9 mouse cellular contexts compared by ENCODE assay signal in genomic region chr1:185546346-185546745, GRCm38 (mm10).
DNase-seq lines count a peak whose midpoint lies in the region; ATAC-seq and TF ChIP-seq lines count a peak whose summit lies in the region.
"Had no signal": no experiment of that assay in that cellular context is flagged by ENCODE, and none has a peak within 500 bp of the region (broad histone marks: within the 10 kb centered on the region; RNA-seq: fewer than 3 reads in every experiment).

No protein-coding gene starts in this region.

- 0 out of 2 replicates have a peak, but pooled peaks cover 4% of the 10 kb centered on the region for H3K27me3 ChIP-seq in neural tube, embryonic 15.5 days (replicated peaks)
- no peaks in the 10 kb centered on the region for H3K27me3 ChIP-seq in midbrain, postnatal 0 days (ENCODE audit: insufficient read depth, low read length)
- H3K27me3 ChIP-seq: heart, embryonic 15.5 days had no signal

- peak; percentile 3 for DNase-seq in cerebellum, adult 9-11 months
- no peak for DNase-seq in cerebellum, adult 11 months
- DNase-seq in neural tube, embryonic 10.5 days (ENCODE audit: extremely low spot score, low spot score): peak; percentile 24
- peak; percentile 62 for DNase-seq in hindlimb bud, embryonic 11.5 days (ENCODE audit: extremely low spot score, low read depth, low spot score)
- peak; percentile 81 for DNase-seq in midbrain, postnatal 0 days (ENCODE audit: low spot score)
- no peak for DNase-seq in heart, adult 8-10 months (ENCODE audit: low spot score)
- DNase-seq in thymus, postnatal 0 days (ENCODE audit: low spot score): no peak

- H3K27ac ChIP-seq in neural tube, embryonic 15.5 days (replicated peaks): no peak overlapping the region
- H3K27ac ChIP-seq in midbrain, postnatal 0 days (ENCODE audit: low read depth, low read length): no peak overlapping the region
- H3K27ac ChIP-seq: heart, embryonic 15.5 days had no signal

- no peaks in the 10 kb centered on the region for H3K36me3 ChIP-seq in neural tube, embryonic 15.5 days
- no peaks in the 10 kb centered on the region for H3K36me3 ChIP-seq in midbrain, postnatal 0 days (ENCODE audit: insufficient read depth, low read length)
- H3K36me3 ChIP-seq: heart, embryonic 15.5 days had no signal

- no peak overlapping the region for H3K4me2 ChIP-seq in neural tube, embryonic 15.5 days
- H3K4me2 ChIP-seq in midbrain, postnatal 0 days (ENCODE audit: low read depth, low read length, poor library complexity, severe bottlenecking): no peak overlapping the region
- H3K4me2 ChIP-seq: heart, embryonic 15.5 days had no signal

- ATAC-seq in neural tube, embryonic 15.5 days (ENCODE audit: low FRiP score): no peak
- no peak for ATAC-seq in midbrain, postnatal 0 days (ENCODE audit: low FRiP score)

- H3K4me3 ChIP-seq in neural tube, embryonic 15.5 days (replicated peaks): no peak overlapping the region
- no peak overlapping the region for H3K4me3 ChIP-seq in midbrain, postnatal 0 days (ENCODE audit: low read depth, low read length)
- H3K4me3 ChIP-seq: heart, embryonic 15.5 days had no signal

- H3K9ac ChIP-seq in neural tube, embryonic 15.5 days (replicated peaks): no peak overlapping the region
- no peak overlapping the region; the same call in 1 of the 2 replicates for H3K9ac ChIP-seq in midbrain, postnatal 0 days (replicated peaks; ENCODE audit: low read length, poor library complexity, severe bottlenecking)
- H3K9ac ChIP-seq: heart, embryonic 15.5 days had no signal

- peaks cover 5% of the 10 kb centered on the region; the same call in 1 of the 2 replicates for H3K9me3 ChIP-seq in neural tube, embryonic 15.5 days (replicated peaks)
- H3K9me3 ChIP-seq in midbrain, postnatal 0 days (ENCODE audit: low read length): no peaks in the 10 kb centered on the region
- H3K9me3 ChIP-seq: heart, embryonic 15.5 days had no signal

- H3K4me1 ChIP-seq in neural tube, embryonic 15.5 days: peaks cover 5% of the 10 kb centered on the region
- no peaks in the 10 kb centered on the region; the same call in 1 of the 2 replicates for H3K4me1 ChIP-seq in midbrain, postnatal 0 days (ENCODE audit: insufficient read depth, low read length)
- H3K4me1 ChIP-seq: heart, embryonic 15.5 days had no signal

- peak; percentile 85 for TF ChIP-seq CTCF in midbrain, postnatal 0 days (IDR thresholded peaks at IDR 0.05)

Comparison
In these comparisons a context has a peak if more than half of its experiments do, and no peak if none do; other contexts are left out.
1. DNase-seq: peak in cerebellum, adult 9-11 months (single experiment), neural tube, embryonic 10.5 days (single experiment), hindlimb bud, embryonic 11.5 days (single experiment) and midbrain, postnatal 0 days (single experiment); none in cerebellum, adult 11 months (single experiment), heart, adult 8-10 months (single experiment) and thymus, postnatal 0 days (single experiment).